Mouse (Mus musculus) heart, embryonic 10.5 days (tissue): ENCODE results near the gene Ggps1. TPM values are rescaled to one million over a fixed set of nuclear protein-coding genes. Genes with fewer than 3 reads are reported as not detected.

Experiments used
- DNase-seq: peaks from one replicate; pipeline ENCODE4 v3.0.0-alpha.2; 2017; ENCODE audit warnings: low spot score
- H3K27ac ChIP-seq: fragments of 300-500 bp; sonication (generic); 2 replicates; pipeline ENCODE4 v1.5.1; 2016; ENCODE audit warnings: mild to moderate bottlenecking
- H3K27me3 ChIP-seq: fragments of 300-500 bp; sonication (generic); 2 replicates; pipeline ENCODE4 v1.6.1; 2016; ENCODE audit warnings: mild to moderate bottlenecking; ENCODE audit not compliant: poor library complexity, insufficient read depth, severe bottlenecking
- H3K36me3 ChIP-seq: fragments of 300-500 bp; sonication (generic); 2 replicates; pipeline ENCODE4 v1.6.1; 2016; ENCODE audit warnings: mild to moderate bottlenecking, moderate library complexity
- H3K4me1 ChIP-seq: fragments of 300-500 bp; sonication (generic); 2 replicates; pipeline ENCODE4 v1.6.1; 2016; ENCODE audit warnings: mild to moderate bottlenecking
- H3K4me3 ChIP-seq: fragments of 300-500 bp; sonication (generic); 2 replicates; pipeline ENCODE4 v1.5.1; 2016; ENCODE audit warnings: mild to moderate bottlenecking, moderate library complexity
- H3K9me3 ChIP-seq: fragments of 300-500 bp; sonication (generic); 2 replicates; pipeline ENCODE4 v1.6.1; 2016; ENCODE audit warnings: mild to moderate bottlenecking, moderate library complexity
- WGBS: fragments of 180-500 bp; shearing (Covaris S2); methylation state at CpG from one replicate; pipeline ENCODE4 v1.1.7; 2016; 5-methylcytosine and 5-hydroxymethylcytosine counted together
- polyA plus RNA-seq: library from polyadenylated mRNA; unstranded; fragments of >200 nt; fragmentation: Nextera tagmentation; extraction: Ambion mirVana; gene quantifications from 2 replicates; pipeline ENCODE4 v1.2.1, GENCODE M21; 2016

The Ggps1 gene
- polyA plus RNA-seq, 1 experiment from 2014 or later: 46.2 TPM

GRCm38 (mm10) chr13:14002706-14003105 is 60.6 kb downstream of the Ggps1 start:
- H3K4me1 ChIP-seq: no peaks in the 10 kb centered on the region
- no peaks in the 10 kb centered on the region for H3K27me3 ChIP-seq
- no peak for DNase-seq
- H3K27ac ChIP-seq: no peak overlapping the region
- peaks cover 79% of the 10 kb centered on the region for H3K36me3 ChIP-seq
- no peaks in the 10 kb centered on the region for H3K9me3 ChIP-seq
- no peak overlapping the region for H3K4me3 ChIP-seq
- 82% methylated on average over 2 of the region's 2 CpGs for WGBS

Other genes starting within 250 kb of the Ggps1 start
- 31.0 and 38.7 TPM in 2 replicates for gene B3galnt2, start 109.0 kb downstream of the Ggps1 start, polyA plus RNA-seq
- 39.3 and 46.0 TPM in 2 replicates for gene Tbce, start 23.9 kb downstream of the Ggps1 start, polyA plus RNA-seq
- 44.3 and 61.7 TPM in 2 replicates for gene Arid4b, start 256 bp downstream of the Ggps1 start, polyA plus RNA-seq